Mouse (Mus musculus) c-Kit-positive CD71-positive TER-119-positive erythroid progenitor cells, embryonic 14.5 days (primary cell): ENCODE data around the gene Serpinf2.

Source experiments
- DNase-seq: peaks from one replicate; pipeline ENCODE4 v3.0.0-alpha.2; 2013; ENCODE audit warnings: low spot score

Gene Serpinf2

DNA sequence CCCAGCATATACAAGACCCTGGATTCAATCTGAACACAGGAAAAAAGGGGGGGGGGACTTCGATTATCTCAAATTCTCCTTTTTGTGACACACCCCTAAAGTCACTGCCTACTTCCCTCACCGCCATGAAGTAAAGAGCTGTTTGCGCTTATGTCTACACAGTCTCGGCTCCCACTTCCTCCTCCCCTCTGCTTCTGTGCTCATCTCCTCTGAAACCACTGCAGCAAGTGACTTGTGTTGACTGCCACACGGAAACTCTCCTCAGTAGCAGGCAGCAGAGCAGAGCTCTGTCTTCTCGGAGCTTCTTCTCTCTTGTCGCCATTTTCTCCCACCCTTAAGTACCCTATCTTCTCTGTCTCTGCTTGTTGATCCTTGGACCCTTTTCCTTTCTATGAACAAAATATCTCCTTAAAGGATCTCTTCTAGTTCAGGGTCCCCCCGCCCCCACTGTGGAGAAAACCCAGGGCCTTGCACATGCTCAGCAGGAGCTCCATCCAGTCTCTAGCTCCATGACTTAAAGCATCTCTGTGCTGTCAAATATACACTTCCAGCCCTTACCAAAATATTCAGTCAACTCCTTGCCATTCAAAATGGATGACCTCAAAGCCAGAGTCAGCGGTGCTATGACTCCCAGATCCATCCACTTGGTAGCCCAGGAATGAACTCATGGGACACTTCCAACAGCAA is 10.2 kb downstream of the Serpinf2 start:
- DNase-seq: no peak

DNA sequence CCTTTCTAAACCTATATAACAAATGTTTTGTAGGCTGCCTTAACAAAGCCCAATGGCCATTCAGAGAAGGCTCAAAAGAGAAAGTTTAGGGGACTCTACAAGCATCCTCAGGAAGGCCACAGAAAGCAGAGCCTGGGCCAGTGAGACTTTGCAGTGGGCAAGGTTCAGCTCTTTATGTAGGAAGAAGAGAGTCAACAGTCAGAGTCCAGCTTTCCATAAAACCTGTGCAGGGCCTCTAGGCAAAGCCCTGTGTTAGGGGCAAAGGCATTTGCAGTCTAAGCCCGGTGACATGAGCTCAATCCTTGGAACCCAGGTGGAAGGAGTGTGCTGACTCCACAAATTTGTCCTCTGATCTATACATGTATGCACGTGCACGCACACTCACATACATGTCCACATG is 14.9 kb downstream of the Serpinf2 start:
- DNase-seq: no peak

DNA sequence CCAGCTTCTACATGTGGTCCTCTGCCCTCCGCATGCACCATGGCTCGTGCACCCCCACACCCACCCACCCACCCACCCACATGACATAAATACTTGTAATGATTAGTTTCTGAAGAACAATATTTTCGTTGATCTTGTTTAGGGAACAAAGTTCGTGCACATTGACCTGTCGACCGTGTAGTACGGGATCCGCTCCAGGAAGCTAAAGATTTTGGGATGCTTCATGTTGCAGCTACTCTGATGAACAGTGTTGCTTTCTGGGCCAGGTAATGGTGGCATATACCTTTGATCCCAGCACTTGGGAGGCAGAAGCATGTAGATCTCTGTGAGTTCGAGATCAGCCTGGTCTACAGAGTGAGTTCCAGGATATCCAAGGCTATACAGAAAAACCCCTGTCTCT is 15.4 kb downstream of the Serpinf2 start:
- DNase-seq: no peak

DNA sequence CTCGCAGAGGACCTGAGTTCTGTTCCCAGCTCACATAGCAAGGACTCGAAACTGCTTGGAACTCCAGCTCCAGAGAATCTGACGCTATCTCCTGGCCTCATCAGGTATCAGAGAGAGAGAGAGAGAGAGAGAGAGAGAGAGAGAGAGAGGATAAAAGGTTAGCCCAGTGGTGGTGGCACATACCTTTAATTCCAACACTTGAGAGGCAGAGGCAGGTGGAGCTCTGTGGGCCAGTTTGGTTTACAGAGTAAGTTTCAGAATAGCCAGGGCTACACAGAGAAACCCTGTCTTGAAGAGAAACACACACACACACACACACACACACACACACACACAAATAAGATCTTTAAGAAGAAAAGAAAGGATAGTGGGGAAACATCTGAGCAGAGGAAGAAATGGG is 16.3 kb downstream of the Serpinf2 start:
- no peak for DNase-seq

DNA sequence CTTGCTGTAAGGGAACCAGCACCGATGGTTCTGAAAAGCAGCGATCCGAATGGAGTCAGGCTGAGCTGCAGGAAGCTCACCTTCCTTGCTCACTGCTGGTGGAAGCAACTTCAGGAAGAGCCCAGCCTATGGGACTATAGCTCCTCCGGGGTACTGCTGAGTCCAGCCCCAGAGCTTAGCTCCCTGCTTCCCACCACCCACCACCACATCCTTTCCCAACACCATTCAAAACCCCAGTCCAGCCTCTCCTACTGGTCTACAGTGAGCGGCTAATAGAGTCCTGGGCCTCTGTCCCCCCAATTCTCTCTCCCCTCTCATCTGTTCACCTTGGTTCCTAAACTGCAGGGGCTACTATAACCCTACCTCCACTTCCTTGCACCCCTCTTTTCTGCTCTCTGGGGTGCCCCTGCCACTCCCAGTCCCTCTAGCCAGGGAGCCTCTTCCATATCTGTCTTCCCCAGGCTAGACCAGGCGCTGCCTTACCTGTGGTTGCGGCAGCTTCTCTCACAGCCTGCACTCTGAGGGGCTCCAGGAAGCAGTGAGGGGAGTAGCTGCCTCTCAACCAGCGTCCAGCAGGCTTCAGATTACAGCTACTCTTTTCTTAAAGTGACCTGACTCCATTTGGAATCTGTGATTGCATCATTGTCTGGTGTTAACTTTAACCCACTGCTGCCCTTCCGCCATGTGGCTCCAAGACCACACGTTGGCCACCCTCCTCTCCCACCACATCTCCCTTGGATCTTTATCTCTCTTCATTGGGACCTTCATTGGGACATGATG is 17.2 kb downstream of the Serpinf2 start, which contains the start of gene Serpinf1:
TSS of gene Serpinf1 (minus strand) at position 689 of the 780 bp plus-strand sequence.
- DNase-seq: no peak

DNA sequence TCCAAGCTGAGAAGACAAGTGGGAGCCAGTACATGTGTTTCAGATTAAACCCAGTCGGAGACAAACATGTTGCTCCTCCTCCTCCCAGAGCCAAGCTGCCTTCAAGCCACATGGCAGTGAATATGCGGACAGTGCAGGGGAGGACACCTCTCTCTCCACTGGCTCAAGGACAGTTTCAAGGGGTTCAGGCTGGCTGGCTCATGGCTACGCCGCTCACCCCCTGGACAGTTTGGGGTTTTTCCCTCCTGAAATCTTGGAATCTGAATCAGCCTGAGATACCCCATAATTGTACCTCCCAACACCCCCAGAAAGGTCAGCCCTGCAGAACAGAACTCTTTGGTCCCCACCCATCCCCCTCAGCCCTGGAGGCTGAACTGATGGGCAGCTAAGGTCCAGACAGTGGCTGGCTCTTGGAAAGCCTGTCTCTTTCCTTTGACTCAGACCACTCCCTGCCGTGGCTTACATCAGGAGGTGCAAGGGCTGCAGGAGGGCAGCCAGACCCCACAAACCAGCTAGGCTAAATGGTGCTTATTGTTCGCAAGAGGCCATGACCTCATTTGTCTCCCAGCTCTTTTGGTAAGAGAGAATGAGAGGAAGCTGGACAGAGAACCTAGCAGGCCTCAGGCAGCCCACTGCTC is 17.9 kb downstream of the Serpinf2 start:
- DNase-seq: no peak

DNA sequence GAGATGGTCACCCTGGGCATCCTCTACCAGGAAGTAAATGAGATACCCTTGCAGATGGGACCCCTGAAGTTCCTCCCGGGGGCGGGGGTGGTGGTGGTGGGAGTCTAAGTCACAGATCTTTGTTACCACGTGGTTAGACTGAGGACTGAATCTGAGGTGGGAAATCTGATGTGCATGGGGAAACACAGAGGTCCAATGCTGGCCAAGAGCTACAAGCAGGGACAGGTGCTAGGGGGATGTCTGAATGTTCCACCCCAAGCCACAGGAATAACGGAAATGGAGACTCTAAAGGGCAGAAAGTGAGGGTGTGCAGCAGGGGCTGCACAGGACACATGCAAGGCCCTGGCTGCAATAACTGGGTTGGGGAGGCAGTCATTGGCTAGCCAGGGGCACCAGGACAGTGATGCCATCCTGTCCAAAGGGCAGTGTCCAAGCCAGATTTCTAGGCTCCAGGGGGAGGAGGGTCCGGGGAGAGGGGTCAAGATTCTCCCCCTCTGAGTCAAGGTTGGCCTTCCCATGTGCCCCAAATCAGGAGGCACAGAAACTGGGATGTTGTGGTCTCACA is 18.5 kb downstream of the Serpinf2 start:
- no peak for DNase-seq

DNA sequence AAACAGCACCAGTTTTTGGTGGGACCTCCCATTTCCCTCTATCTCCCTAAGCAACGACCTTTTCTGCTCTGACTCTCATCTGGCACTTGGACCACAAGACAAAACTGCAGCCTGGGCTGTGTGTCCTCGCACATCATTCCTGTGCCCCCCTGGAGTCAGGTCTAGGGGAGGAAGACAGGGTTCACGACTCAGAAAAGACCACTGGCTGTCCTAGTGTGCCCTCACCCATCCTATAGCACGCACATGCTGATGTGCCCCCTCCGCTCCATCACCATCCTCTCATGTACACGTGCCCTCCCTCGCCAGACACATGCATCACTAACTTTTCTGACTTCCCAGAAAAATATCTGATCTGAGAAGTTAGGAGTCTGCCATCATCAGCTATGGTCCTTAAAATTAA is 19.4 kb downstream of the Serpinf2 start:
- DNase-seq: no peak

DNA sequence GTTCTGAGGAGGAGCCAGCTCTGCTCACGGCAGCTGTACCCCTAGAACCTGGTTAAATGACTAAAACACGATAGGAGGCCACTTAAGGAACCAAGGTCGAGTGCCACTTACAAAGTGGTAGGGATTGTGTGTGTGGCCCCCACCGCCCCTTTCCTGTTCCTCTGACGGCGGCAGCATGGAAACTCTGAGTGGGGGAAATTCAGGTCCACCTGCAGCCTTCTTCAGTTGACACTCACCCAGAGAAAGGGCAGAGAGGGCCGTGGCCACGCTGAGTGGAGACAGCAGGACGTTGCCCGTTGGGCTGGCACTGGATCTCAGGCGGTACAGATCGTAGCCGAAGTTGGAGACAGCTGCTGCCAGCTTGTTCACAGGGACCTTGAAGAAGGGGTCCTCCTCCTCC is 23.4 kb downstream of the Serpinf2 start:
- no peak for DNase-seq

DNA sequence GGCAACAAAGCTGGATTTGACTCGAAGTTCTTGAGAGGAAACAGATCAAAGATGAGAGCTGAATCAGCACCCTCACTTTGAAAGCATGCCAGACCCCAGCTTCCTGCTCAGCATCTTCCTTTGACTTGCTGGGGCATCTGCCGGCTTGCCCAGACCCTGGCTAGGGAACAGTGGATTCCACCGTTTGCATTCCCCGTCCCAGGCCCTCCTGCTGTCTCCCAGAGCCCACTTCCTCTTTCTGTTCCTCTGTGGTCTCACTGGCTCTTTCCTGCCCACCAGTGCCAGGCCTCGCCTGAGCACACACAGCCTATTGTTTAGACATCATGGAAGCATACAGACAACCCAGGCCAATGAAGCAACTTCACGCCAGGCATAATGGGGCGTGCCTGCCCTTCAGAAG is 24.3 kb downstream of the Serpinf2 start:
- no peak for DNase-seq

DNA sequence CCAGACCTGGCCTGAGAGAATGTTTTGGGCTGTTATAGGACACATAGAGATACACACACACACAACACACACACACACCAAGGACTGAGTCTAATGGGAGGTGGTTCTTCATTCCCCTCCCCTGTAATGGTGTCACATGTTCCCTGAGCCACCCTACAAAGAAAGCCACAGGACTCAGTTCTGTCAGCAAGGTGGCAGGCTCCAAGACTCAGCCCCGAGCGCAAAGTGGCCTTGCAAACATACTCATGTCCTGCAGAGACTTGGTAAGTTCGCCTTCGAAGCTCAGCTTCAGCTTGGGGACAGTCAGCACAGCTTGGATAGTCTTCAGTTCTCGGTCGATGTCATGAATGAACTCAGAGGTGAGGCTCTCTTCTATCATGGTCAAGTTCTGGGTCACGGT is 28.8 kb downstream of the Serpinf2 start:
- no peak for DNase-seq

DNA sequence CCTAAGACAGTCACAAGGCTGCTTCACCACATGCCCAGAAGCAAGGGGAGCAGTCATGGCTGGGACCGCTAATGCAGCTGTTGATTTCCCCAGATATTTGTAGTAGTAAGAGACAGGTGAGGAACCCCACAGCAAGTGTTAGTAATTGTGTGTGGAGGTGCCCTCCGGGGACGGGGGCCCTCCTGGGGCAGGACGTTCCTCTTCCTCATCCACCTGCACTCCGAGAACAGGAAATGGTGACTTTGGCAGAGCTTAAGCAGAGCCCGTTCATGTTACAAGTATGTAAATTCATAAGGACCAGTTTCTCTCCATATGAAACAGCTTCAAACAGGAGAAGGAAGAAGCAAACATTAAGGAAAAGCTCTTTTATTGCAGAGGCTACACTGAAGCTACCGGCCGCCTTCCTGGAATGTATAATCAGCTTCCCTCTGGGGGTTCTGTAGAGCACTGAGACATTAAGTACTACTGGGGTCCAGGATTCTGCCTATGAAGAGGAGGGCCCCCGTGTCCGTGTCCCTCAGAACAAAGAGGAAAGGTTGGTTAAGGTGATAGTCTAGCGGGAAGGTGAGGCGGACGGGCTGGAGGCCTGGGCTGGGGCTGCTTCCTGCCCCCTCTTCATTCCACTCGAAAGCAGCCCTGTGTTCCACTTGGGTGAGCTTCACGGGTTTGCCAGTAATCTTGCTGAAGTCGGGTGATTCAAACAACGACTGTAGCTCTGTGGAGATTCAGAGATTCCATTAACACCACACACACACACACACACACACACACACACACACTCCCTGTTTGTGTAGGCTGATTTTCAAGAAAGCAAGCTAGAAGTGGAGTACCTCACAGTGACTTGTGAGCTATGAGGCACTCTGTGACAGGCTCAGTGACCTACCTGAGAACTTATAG is 29.5 kb downstream of the Serpinf2 start:
- DNase-seq: no peak

DNA sequence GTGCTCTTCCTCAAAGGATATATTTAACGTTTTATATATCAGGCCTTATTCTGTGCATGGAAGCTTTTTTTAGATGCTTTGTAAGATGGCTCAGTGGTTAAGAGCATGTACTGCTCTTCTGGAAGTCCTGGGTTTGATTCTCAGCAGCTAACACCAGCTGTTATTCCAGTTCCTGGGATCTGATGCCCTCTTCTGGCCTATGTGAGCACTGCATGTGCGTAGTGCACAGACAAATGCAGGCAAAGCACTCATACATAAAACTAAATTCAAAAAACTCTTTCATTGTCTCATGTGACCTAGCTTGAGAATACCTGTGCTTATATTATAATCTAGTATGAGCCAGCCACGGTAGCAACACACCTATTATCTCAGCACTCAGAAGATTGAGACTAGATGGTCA is 32.5 kb downstream of the Serpinf2 start:
- DNase-seq: peak; percentile 46

DNA sequence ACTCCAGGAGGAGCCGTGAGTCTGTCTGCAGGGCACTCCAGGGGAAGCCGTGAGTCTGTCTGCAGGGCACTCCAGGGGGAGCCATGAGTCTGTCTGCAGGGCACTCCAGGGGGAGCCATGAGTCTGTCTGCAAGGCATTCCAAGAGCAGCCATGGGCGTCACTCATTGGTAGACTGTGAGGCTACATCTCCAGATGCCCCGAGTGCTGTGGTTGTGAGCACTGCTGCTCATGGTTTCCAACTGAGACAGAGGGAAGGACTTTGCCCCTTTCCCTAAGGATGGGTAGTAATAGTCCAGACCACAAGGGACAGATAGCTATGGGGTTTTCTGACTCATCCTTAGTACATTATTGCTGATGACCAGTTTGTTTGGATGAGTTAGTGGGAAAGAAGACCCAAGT is 33.3 kb downstream of the Serpinf2 start:
- no peak for DNase-seq

DNA sequence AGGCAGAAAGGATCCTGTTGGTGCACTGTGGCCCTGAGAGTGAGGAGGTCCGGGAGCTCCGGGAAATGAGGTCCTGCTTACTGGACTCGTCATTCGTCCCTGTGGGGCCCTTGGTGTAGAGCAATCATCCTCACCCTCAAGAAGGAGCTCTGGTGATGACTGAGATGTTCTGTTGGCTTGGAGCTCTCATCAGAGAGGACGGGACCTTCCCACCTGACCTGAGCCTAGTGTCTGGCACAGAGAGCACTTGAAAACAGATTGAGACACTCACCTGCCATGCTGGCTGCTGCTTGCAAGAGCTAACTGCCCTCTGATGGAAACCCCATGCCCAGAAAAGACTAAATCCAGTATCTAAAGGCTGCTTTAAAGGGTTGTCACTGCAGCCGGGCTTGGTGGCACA is 34.6 kb downstream of the Serpinf2 start:
- no peak for DNase-seq

DNA sequence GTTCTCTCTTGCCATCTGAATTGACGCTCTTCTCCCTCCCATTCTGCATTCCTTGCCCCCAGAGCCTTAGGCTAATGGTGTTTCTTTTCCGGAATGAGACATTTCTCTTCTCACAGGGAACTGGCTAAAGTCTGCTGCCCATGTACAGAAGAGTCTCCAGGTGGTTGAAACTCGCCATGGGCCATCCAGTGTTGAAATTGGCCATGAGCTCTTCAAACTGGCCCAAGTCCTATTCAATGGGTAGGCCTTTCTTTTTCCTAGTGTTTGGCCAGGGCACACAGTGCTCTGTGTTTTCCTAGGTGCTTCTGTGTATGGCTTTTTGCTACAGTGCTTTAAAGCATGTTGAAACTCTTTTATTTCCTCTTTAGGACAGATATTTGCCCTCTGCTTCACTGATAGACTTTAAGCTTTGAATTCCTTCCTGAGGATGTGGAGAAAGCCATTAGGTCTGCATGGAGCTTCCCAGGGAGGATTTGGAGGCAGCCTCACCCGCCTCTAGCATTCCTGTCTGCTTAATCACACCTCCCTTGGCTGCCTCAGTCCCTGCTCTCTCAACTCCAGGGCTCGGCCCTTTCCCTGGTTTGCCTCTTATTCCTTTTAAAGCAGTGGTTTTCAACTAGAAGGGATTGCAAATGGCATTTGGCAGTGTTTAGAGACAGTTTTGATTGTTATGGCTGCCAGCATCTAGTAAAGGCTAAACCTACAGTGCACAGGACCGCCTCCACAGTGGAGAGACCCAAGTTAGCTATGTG is 35.9 kb downstream of the Serpinf2 start:
- DNase-seq: no peak

DNA sequence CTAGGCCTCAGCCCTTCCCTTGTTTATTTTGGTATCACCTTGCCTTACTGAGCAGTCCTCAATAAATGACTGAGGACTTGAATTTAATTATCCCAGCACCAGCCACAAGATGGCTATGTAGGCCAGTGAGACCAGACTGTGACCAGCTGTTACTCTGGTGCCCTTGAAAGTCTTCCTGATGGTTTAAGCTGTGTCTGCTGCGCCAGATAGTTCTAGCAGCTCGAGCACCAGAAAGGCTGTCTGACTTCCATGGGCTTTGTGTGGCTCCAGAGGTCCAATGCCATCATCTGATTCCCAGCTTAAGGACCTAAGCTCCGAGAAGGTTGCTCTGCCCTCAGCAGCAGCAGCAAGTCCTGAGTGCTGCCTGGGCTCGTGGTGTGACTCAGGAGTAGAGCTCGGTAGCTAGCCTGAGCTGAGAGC is 37.1 kb downstream of the Serpinf2 start:
- peak; percentile 18 for DNase-seq

DNA sequence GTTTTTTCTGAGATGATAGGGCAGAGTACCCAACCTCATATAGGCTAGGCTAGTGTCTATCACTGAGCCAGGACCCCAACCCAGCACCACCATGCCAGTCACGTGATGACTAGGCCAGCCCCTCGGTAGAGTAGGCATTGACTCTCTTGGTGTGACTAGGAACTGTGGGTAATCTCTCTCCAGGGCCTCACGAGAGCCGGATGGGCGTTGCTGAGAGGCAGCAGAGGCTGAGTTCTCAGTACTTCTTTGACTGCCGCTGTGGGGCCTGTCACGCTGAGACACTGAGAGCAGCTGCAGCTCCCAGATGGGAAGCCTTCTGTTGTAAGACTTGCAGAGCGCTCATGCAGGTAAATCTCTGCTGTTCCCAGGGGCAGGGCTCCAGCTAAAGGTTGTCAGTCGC is 39.3 kb downstream of the Serpinf2 start:
- no peak for DNase-seq

DNA sequence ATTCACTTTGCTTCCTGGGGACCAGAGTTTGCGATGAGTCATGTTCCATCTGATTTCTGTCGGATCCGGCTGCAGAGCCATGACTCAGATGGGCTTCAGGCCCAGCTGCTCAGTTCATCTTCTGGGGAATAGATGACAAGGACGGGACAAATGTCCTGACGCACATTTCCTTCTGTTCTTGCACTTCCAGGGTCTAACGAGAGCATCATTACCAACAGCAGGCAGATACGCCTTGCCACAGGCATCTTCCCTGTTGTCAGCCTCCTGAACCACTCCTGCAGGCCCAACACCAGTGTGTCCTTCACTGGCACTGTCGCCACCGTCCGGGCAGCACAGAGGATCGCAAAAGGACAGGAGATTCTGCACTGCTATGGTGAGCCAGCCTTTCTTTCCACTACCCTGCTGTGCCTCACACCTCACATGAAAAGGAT is 40.0 kb downstream of the Serpinf2 start:
- DNase-seq: no peak

DNA sequence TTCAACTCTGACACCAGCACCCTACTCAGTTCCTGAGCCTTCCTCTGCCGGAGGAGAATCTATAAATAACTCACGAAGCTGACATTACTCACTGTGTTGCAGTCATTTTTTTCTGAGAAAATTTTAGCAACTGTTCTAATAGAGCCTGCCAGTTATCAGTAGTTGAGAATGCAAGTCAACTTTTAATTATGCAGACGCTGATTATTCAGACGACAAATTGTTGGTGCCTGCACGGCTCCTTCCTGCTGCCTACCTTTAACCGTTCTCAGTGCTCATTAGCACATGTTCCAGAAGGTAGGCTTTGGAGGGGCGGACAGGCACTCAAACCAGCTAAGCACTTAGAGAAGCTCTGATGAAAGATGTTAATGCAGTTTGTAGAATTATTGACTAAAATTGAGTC is 41.9 kb downstream of the Serpinf2 start:
- DNase-seq: no peak

DNA sequence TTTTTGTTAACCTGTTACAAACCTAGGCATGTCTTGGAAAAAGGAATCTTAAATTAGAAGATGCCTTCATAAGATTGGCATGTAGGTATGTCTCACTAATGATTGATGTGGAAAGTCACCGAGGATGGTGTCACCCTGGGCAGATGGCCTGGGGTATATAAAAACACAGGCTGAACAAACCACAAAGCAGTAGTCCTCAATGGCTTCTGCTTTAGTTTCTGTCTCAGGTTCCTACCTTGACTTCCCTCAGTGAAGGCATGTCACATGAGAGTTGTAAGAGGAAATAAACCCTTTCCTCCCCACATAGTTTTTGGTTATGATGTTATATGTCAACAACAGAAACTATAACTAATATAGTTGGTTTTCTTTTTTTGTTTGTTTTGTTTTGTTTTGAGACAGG is 43.8 kb downstream of the Serpinf2 start:
- DNase-seq: no peak
